8 mouse cellular contexts compared by ENCODE assay signal in genomic region chr14:50944668-50945033, GRCm38 (mm10). TPM values are rescaled to one million over a fixed set of nuclear protein-coding genes. Genes with fewer than 3 reads are reported as not detected.
DNase-seq lines count a peak whose midpoint lies in the region; ATAC-seq and TF ChIP-seq lines count a peak whose summit lies in the region.
"Not testable (repeated sequence)": the region's sequence is repeated elsewhere in the genome, so short reads cannot be mapped to it uniquely, and the experiment has no call there.

No protein-coding gene starts in this region.

- in situ Hi-C loops in ES-E14 (cut with MboI; ENCODE audit: low sequenced_read_pairs in 2 of 2, unreplicated experiment in 2 of 2): not testable (repeated sequence)

- H3K4me2 ChIP-seq in forebrain, embryonic 16.5 days (ENCODE audit: low read length): peak overlapping the region; percentile 63
- H3K4me2 ChIP-seq in hindbrain, embryonic 12.5 days (replicated peaks): peak overlapping the region; percentile 64
- peak overlapping the region; percentile 63 for H3K4me2 ChIP-seq in lung, embryonic 15.5 days
- peak overlapping the region; percentile 52 for H3K4me2 ChIP-seq in neural tube, embryonic 11.5 days (ENCODE audit: low read depth)

- H3K4me3 ChIP-seq in ES-E14 (ENCODE audit: insufficient read depth in 1 of 2, low read depth in 1 of 2, low read length in 2 of 2, poor library complexity in 1 of 2, severe bottlenecking in 1 of 2): peak overlapping the region; percentile 71 to 80
- H3K4me3 ChIP-seq in forebrain, embryonic 16.5 days (replicated peaks; ENCODE audit: low read length): peak overlapping the region; percentile 53
- peak overlapping the region; percentile 43 for H3K4me3 ChIP-seq in hindbrain, embryonic 12.5 days
- H3K4me3 ChIP-seq in left cerebral cortex, adult 2 months: peak overlapping the region; percentile 64
- H3K4me3 ChIP-seq in lung, embryonic 15.5 days: peak overlapping the region; percentile 57
- H3K4me3 ChIP-seq in neural tube, embryonic 11.5 days (ENCODE audit: low read depth, low read length): peak overlapping the region; percentile 38

- H3K9ac ChIP-seq in ES-E14 (ENCODE audit: insufficient read depth, low read depth, low read length, poor library complexity, severe bottlenecking): peak overlapping the region; percentile 83
- peak overlapping the region; percentile 59 for H3K9ac ChIP-seq in forebrain, embryonic 16.5 days (replicated peaks; ENCODE audit: low read depth, low read length)
- H3K9ac ChIP-seq in hindbrain, embryonic 12.5 days: peak overlapping the region; percentile 54
- H3K9ac ChIP-seq in lung, embryonic 15.5 days: peak overlapping the region; percentile 48
- peak overlapping the region; percentile 57 for H3K9ac ChIP-seq in neural tube, embryonic 11.5 days (ENCODE audit: low read length)

- H3K9me3 ChIP-seq in ES-E14 (ENCODE audit: control insufficient read depth, insufficient read depth, low read depth, low read length); forebrain, embryonic 16.5 days (ENCODE audit: control insufficient read depth, low read length); hindbrain, embryonic 12.5 days (replicated peaks); lung, embryonic 15.5 days; neural tube, embryonic 11.5 days (ENCODE audit: control insufficient read depth, low read length): not testable (repeated sequence)

- not testable (repeated sequence) for H3K4me1 ChIP-seq in ES-E14 (ENCODE audit: control insufficient read depth in 2 of 2, insufficient read depth in 2 of 2, low read length in 2 of 2, poor library complexity in 1 of 2); hindbrain, embryonic 12.5 days; lung, embryonic 15.5 days; neural tube, embryonic 11.5 days (ENCODE audit: control insufficient read depth, insufficient read depth, low read length)
- peaks cover 10% of the 10 kb centered on the region for H3K4me1 ChIP-seq in forebrain, embryonic 16.5 days (replicated peaks; ENCODE audit: control insufficient read depth, insufficient read depth, low read length)

- ATAC-seq in forebrain, embryonic 16.5 days: peak; percentile 97
- peak; percentile 98 for ATAC-seq in hindbrain, embryonic 12.5 days (ENCODE audit: low FRiP score)
- ATAC-seq in lung, embryonic 15.5 days (ENCODE audit: borderline replicate concordance, extremely low read depth, low FRiP score, low TSS enrichment): peak; percentile 95
- ATAC-seq in neural tube, embryonic 11.5 days (ENCODE audit: insufficient read depth, low FRiP score, low TSS enrichment): peak; percentile 97

- 1% methylated on average over 14 of the region's 15 CpGs for WGBS in forebrain, embryonic 16.5 days
- WGBS in hindbrain, embryonic 12.5 days: under 1% methylated on average over 15 of the region's 15 CpGs
- WGBS in lung, embryonic 15.5 days: under 1% methylated on average over 15 of the region's 15 CpGs
- WGBS in neural tube, embryonic 11.5 days: under 1% methylated on average over 14 of the region's 15 CpGs

- peak; percentile 37 for TF ChIP-seq CTCF in left cerebral cortex, adult 2 months (IDR thresholded peaks at IDR 0.05)

- intact Hi-C loops in left cerebral cortex, adult 2 months (cut with DNase I): loop anchor here (2.0 kb wide), 1 partner anchor 14 kb away; the partner anchor contains the start of genes Pip4p1 and Pnp

- peak overlapping the region; percentile 89 for H3K27ac ChIP-seq in ES-E14 (ENCODE audit: insufficient read depth, low read depth, low read length, poor library complexity, severe bottlenecking)
- peak overlapping the region; percentile 75 for H3K27ac ChIP-seq in forebrain, embryonic 16.5 days (ENCODE audit: low read length)
- H3K27ac ChIP-seq in hindbrain, embryonic 12.5 days: peak overlapping the region; percentile 86
- H3K27ac ChIP-seq in left cerebral cortex, adult 2 months: peak overlapping the region; percentile 69
- H3K27ac ChIP-seq in lung, embryonic 15.5 days: peak overlapping the region; percentile 97
- peak overlapping the region; percentile 76 for H3K27ac ChIP-seq in neural tube, embryonic 11.5 days (ENCODE audit: low read depth, low read length)

- not testable (repeated sequence) for H3K27me3 ChIP-seq in forebrain, embryonic 16.5 days (replicated peaks; ENCODE audit: control insufficient read depth, insufficient read depth, low read length); hindbrain, embryonic 12.5 days; lung, embryonic 15.5 days; neural tube, embryonic 11.5 days (ENCODE audit: control insufficient read depth, insufficient read depth, low read length)

- DNase-seq in ES-E14 (ENCODE audit: low read depth, low spot score); left cerebral cortex, adult 2 months (ENCODE audit: extremely low spot score in 1 of 2, low spot score in 2 of 2); neural tube, embryonic 11.5 days (ENCODE audit: low spot score): not testable (repeated sequence)
- DNase-seq in embryo, embryonic 10.5 days (ENCODE audit: low spot score): peak; percentile 63
- peak; percentile 56 for DNase-seq in thymus, postnatal 0 days (ENCODE audit: low spot score)

- not testable (repeated sequence) for H3K36me3 ChIP-seq in ES-E14 (ENCODE audit: control insufficient read depth, insufficient read depth, low read length, poor library complexity, severe bottlenecking); forebrain, embryonic 16.5 days (ENCODE audit: control insufficient read depth, insufficient read depth); hindbrain, embryonic 12.5 days; lung, embryonic 15.5 days; neural tube, embryonic 11.5 days (ENCODE audit: control insufficient read depth, insufficient read depth, low read length)

RNA-seq across cellular contexts. Expression of gene Gm49342, which starts 0.3 kb away (rescaled TPM):
- total RNA-seq in ES-E14 (2012; rRNA removed): 25.4 and 26.2 TPM in 2 replicates
- polyA plus RNA-seq in forebrain, embryonic 16.5 days (2015; fragmentation: Nextera tagmentation; extraction: Ambion mirVana): 3.2 TPM in 1 of 2 replicates, not detected in the other
- polyA plus RNA-seq in hindbrain, embryonic 12.5 days (2016; fragmentation: Nextera tagmentation; extraction: Ambion mirVana): not detected in 2 replicates
- 1 to 10 TPM; 8.4 to 9.2 TPM for total RNA-seq in left cerebral cortex, adult 2 months (2021)
- polyA plus RNA-seq in lung, embryonic 15.5 days (2015; fragmentation: Nextera tagmentation; extraction: Ambion mirVana): not detected in 2 replicates
- not detected in 2 replicates for polyA plus RNA-seq in neural tube, embryonic 11.5 days (2014; fragmentation: Nextera tagmentation; extraction: Ambion mirVana)
- polyA plus RNA-seq in thymus, postnatal 0 days (2015; fragmentation: Nextera tagmentation; extraction: Ambion mirVana): not detected in 2 replicates

RNA-seq across cellular contexts. Expression of gene Pnp2, which starts 11.1 kb away (rescaled TPM):
- total RNA-seq in ES-E14 (2012; rRNA removed): 1.1 and 2.2 TPM in 2 replicates
- 0.47 and 0.63 TPM in 2 replicates for polyA plus RNA-seq in forebrain, embryonic 16.5 days (2015; fragmentation: Nextera tagmentation; extraction: Ambion mirVana)
- 0.50 and 0.59 TPM in 2 replicates for polyA plus RNA-seq in hindbrain, embryonic 12.5 days (2016; fragmentation: Nextera tagmentation; extraction: Ambion mirVana)
- total RNA-seq in left cerebral cortex, adult 2 months (2021): under 1 TPM; 0.81 to 0.84 TPM
- 0.38 and 0.76 TPM in 2 replicates for polyA plus RNA-seq in lung, embryonic 15.5 days (2015; fragmentation: Nextera tagmentation; extraction: Ambion mirVana)
- 0.30 and 0.68 TPM in 2 replicates for polyA plus RNA-seq in neural tube, embryonic 11.5 days (2014; fragmentation: Nextera tagmentation; extraction: Ambion mirVana)
- 0.69 and 1.1 TPM in 2 replicates for polyA plus RNA-seq in thymus, postnatal 0 days (2015; fragmentation: Nextera tagmentation; extraction: Ambion mirVana)

RNA-seq across cellular contexts. Expression of gene Pnp, which starts 13.8 kb away (rescaled TPM):
- total RNA-seq in ES-E14 (2012; rRNA removed): 74.8 and 115 TPM in 2 replicates
- polyA plus RNA-seq in forebrain, embryonic 16.5 days (2015; fragmentation: Nextera tagmentation; extraction: Ambion mirVana): 15.8 and 17.2 TPM in 2 replicates
- polyA plus RNA-seq in hindbrain, embryonic 12.5 days (2016; fragmentation: Nextera tagmentation; extraction: Ambion mirVana): 38.2 and 39.5 TPM in 2 replicates
- total RNA-seq in left cerebral cortex, adult 2 months (2021): 10 to 100 TPM; 11.7 to 13.3 TPM
- 68.1 and 69.5 TPM in 2 replicates for polyA plus RNA-seq in lung, embryonic 15.5 days (2015; fragmentation: Nextera tagmentation; extraction: Ambion mirVana)
- polyA plus RNA-seq in neural tube, embryonic 11.5 days (2014; fragmentation: Nextera tagmentation; extraction: Ambion mirVana): 55.9 and 56.5 TPM in 2 replicates
- polyA plus RNA-seq in thymus, postnatal 0 days (2015; fragmentation: Nextera tagmentation; extraction: Ambion mirVana): 54.2 and 60.6 TPM in 2 replicates

RNA-seq across cellular contexts. Expression of gene Pip4p1, which starts 14.0 kb away (rescaled TPM):
- 19.4 and 42.3 TPM in 2 replicates for total RNA-seq in ES-E14 (2012; rRNA removed)
- polyA plus RNA-seq in forebrain, embryonic 16.5 days (2015; fragmentation: Nextera tagmentation; extraction: Ambion mirVana): 100 and 101 TPM in 2 replicates
- 71.8 and 79.8 TPM in 2 replicates for polyA plus RNA-seq in hindbrain, embryonic 12.5 days (2016; fragmentation: Nextera tagmentation; extraction: Ambion mirVana)
- 10 to 100 TPM; 95.6 to 98.2 TPM for total RNA-seq in left cerebral cortex, adult 2 months (2021)
- 46.7 and 53.4 TPM in 2 replicates for polyA plus RNA-seq in lung, embryonic 15.5 days (2015; fragmentation: Nextera tagmentation; extraction: Ambion mirVana)
- 59.4 and 68.4 TPM in 2 replicates for polyA plus RNA-seq in neural tube, embryonic 11.5 days (2014; fragmentation: Nextera tagmentation; extraction: Ambion mirVana)
- 42.3 and 45.5 TPM in 2 replicates for polyA plus RNA-seq in thymus, postnatal 0 days (2015; fragmentation: Nextera tagmentation; extraction: Ambion mirVana)

RNA-seq across cellular contexts. Expression of gene Apex1, which starts 19.9 kb away (rescaled TPM):
- 127 and 205 TPM in 2 replicates for total RNA-seq in ES-E14 (2012; rRNA removed)
- polyA plus RNA-seq in forebrain, embryonic 16.5 days (2015; fragmentation: Nextera tagmentation; extraction: Ambion mirVana): 265 and 283 TPM in 2 replicates
- 246 and 257 TPM in 2 replicates for polyA plus RNA-seq in hindbrain, embryonic 12.5 days (2016; fragmentation: Nextera tagmentation; extraction: Ambion mirVana)
- 10 to 100 TPM; 54.9 to 58.8 TPM for total RNA-seq in left cerebral cortex, adult 2 months (2021)
- 222 and 228 TPM in 2 replicates for polyA plus RNA-seq in lung, embryonic 15.5 days (2015; fragmentation: Nextera tagmentation; extraction: Ambion mirVana)
- polyA plus RNA-seq in neural tube, embryonic 11.5 days (2014; fragmentation: Nextera tagmentation; extraction: Ambion mirVana): 330 and 340 TPM in 2 replicates
- polyA plus RNA-seq in thymus, postnatal 0 days (2015; fragmentation: Nextera tagmentation; extraction: Ambion mirVana): 165 and 184 TPM in 2 replicates
